Mouse (Mus musculus): ENCODE results near the gene 4933427D14Rik.
"Not testable (repeated sequence)": the region's sequence is repeated elsewhere in the genome, so short reads cannot be mapped to it uniquely, and the experiment has no call there.

4933427D14Rik gene

GRCm38 (mm10) chr11:72203440-72203839 is 3.8 kb downstream of the 4933427D14Rik start:
- DNase-seq = no peak

GRCm38 (mm10) chr11:72196506-72196905 is 10.8 kb downstream of the 4933427D14Rik start:
- no peak for DNase-seq

- DNase-seq = no peak
Observed at GRCm38 (mm10) chr11:72194259-72194658, 13.0 kb downstream of the 4933427D14Rik start.

GRCm38 (mm10) chr11:72190857-72191256 is 16.4 kb downstream of the 4933427D14Rik start:
- no peak for DNase-seq

GRCm38 (mm10) chr11:72184252-72184651 is 23.0 kb downstream of the 4933427D14Rik start:
- no peak for DNase-seq

GRCm38 (mm10) chr11:72181136-72181535 is 26.1 kb downstream of the 4933427D14Rik start:
- no peak for DNase-seq

- DNase-seq = no peak
Observed at GRCm38 (mm10) chr11:72180556-72180955, 26.7 kb downstream of the 4933427D14Rik start.

- DNase-seq = no peak
Observed at GRCm38 (mm10) chr11:72176553-72176952, 30.7 kb downstream of the 4933427D14Rik start.

- no peak for DNase-seq
Observed at GRCm38 (mm10) chr11:72175966-72176365, 31.3 kb downstream of the 4933427D14Rik start.

- no peak for DNase-seq
Observed at GRCm38 (mm10) chr11:72174721-72175120, 32.5 kb downstream of the 4933427D14Rik start.

- DNase-seq = no peak
Observed at GRCm38 (mm10) chr11:72173506-72173905, 33.8 kb downstream of the 4933427D14Rik start.

GRCm38 (mm10) chr11:72171906-72172305 is 35.4 kb downstream of the 4933427D14Rik start:
- not testable (repeated sequence) for DNase-seq

GRCm38 (mm10) chr11:72169871-72170270 is 37.4 kb downstream of the 4933427D14Rik start:
- no peak for DNase-seq

- DNase-seq = no peak
Observed at GRCm38 (mm10) chr11:72163198-72163597, 44.1 kb downstream of the 4933427D14Rik start.

- DNase-seq = no peak
Observed at GRCm38 (mm10) chr11:72156624-72157023, 50.6 kb downstream of the 4933427D14Rik start.

- no peak for DNase-seq
Observed at GRCm38 (mm10) chr11:72155981-72156428, 51.3 kb downstream of the 4933427D14Rik start.

- no peak for DNase-seq
Observed at GRCm38 (mm10) chr11:72155186-72155980, 51.9 kb downstream of the 4933427D14Rik start.

- no peak for DNase-seq
Observed at GRCm38 (mm10) chr11:72153122-72153862, 54.0 kb downstream of the 4933427D14Rik start.

- no peak for DNase-seq
Observed at GRCm38 (mm10) chr11:72151120-72151519, 56.1 kb downstream of the 4933427D14Rik start.

GRCm38 (mm10) chr11:72147910-72148309 is 59.3 kb downstream of the 4933427D14Rik start:
- DNase-seq = no peak

- DNase-seq = no peak
Observed at GRCm38 (mm10) chr11:72145877-72146248, 61.4 kb downstream of the 4933427D14Rik start.

- no peak for DNase-seq
Observed at GRCm38 (mm10) chr11:72145182-72145876, 61.9 kb downstream of the 4933427D14Rik start.

- DNase-seq = no peak
Observed at GRCm38 (mm10) chr11:72142889-72143288, 64.4 kb downstream of the 4933427D14Rik start.

All from spleen, adult 18-20 months (tissue).